Mouse (Mus musculus): Measurements from ENCODE around the gene Zfp697.
"Not testable (repeated sequence)": the region's sequence is repeated elsewhere in the genome, so short reads cannot be mapped to it uniquely, and the experiment has no call there.

Zfp697 gene

DNA sequence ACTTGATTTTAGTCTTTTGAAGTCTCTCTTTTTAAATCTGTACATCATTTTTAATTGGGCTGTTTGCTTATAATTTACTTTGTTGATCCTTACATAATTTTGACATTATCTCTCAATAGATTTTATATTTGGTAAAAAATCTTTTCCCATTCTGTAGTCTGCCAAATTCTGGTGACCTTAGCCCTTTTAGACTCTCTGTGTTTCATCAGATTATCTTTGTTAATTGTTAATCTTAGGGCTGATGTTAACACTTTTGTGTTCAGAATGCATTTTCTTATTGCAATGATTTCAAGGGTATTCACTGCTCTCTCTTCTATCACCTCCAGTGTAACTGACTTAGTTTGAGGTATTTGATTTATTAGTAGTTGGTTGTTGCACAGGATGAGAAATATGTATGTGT is 338.5 kb downstream of the Zfp697 start:
- no peak for DNase-seq

DNA sequence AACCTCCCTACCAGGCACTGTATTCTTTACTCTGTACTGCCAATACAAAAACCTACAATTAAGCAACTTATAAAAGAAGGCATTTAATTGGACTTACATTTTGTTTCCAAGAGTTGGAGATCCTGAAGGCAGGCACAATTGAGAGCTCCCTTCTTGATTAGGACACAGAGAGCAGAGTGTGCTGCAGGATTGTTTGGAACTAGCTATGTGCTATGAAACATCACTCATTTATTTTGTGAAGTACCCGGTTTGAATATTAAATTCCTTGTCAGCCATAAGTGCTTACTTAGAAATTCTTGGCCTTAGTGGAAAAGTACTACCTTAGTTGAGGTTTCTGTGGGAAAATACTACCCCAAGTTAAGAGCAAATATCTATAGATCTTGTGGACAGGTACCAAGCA is 342.1 kb downstream of the Zfp697 start, which contains the start of gene Hsd3b2:
Gene Hsd3b2, minus strand, starts transcription at position 168 of the 400 bp plus-strand sequence.
- DNase-seq = no peak

DNA sequence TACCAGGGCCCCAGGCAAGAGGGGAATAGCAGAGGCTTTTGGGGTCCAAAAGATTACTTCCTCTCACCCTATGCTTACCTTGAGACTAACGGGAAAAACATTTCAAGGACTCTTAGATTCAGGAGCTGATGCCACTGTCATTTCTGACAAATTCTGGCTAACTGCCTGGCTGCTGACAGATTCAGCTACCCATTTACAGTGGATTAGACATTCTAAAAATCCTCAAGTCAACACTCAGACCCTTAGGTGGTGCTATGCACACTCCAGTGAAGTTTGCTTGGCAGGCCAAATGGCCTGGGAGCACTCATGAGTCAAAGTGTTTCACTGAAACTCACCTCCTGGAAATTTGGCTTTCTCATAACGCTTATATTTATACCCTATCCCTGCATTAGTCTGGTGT is 344.0 kb downstream of the Zfp697 start:
- no peak for DNase-seq

DNA sequence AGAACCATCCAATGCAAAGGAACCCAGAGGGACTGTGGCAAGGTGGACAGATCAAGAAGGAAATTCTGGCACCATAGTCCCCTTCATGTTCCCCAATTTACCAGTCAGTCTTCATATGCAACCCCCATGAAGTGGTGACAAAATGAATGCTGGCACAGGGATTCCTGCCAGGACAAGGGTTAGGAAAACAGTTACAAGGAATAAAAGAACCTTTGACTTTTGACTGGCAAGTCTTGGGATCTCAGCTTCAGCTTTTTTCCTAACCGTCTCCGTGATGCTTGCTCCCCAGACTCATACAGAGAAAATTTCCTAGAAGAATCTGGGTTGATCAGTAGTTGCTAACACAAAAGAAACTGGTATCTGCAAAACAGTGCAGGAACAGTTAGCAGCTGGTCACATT is 351.5 kb downstream of the Zfp697 start:
- no peak for DNase-seq

DNA sequence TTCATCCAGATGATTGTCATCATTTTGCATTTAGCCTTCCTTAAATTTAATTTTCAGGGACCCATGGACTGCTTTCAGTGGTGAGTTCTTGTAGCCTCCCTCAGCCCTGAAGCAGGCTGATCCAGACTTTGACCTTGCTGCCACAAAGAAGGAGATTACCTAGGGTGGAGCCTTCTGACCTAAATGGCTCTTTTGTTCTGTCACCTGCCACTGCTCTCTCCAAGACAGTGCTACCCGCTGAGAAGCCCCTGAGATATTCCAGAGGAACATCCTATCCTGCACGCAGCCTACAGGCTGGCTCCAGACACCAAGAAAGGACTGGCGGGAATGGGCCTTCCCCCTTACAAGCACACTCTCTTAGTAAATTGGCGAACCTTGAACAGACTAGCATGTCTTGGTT is 352.1 kb downstream of the Zfp697 start:
- DNase-seq = no peak

DNA sequence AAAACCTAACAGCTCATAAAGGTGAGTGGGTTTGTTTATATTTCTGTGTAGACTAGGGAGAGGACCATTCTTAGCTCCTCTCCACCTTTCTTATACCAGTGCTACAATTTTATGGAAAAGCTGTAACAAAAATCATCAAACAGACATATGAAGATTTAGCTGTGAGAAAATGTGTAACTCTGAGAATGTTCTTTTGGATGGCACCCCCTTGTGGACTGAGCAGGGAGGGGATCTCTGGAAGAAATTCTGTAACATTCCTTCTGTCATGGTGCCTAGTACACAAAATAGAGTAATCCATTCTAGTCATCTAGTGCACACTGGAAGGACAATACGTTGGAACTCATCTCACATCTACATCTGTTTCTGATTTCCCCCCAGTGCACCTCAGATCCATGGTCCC is 358.8 kb downstream of the Zfp697 start:
- DNase-seq = not testable (repeated sequence)

DNA sequence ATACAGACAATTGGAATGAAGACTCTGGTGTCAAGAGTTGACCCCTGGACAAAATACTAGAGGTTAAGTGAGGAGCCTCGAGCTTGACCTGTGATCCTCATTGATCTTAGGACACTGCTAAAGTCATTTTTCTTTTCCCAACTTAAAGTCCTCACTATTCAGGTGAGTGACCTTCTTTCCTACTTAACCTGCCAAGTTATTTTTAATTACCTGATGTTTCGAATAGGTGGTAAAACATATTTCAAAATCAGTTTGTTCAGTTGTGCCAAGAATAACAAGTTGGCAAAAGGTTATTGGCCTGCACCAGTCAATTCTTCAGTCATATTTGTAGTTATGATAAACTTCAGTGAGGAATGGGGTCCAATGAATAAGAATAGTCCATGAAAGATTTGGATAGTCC is 369.9 kb downstream of the Zfp697 start:
- no peak for DNase-seq

DNA sequence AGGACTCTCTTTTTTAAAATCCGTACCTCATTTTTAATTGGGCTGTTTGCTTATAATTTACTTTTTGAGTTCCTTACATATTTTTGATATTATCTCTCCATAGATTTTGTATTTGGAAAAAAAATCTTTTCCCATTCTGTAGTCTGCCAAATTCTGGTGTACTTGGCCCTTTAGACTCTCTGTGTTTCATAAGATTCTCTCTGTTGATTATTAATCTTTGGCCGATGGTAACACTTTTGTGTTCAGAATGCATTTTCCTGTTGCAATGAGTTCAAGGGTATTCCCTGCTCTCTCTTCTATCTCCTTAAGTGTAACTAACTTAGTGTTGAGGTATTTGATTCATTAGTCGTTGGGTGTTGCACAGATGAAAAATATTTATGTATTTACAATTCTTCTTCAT is 374.6 kb downstream of the Zfp697 start:
- DNase-seq = no peak

DNA sequence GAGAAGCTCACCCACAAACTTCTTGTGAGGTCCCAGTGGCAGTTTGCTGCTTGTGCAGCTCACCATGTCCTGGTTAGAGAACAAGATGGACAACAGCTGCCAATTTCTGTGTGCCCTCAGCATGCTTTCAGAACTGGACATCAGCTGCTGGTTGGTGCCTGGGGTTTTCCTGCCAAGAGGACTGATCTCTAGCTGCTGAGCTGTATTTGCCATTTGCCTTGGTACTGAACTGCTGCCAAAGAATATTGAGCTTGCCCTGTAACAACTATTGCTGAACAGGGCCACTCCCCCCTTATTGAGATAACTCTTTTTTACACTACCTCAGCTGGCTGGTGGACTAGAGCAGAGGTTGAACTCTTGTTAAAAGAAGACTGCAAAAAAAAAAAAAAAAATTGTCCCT is 381.9 kb downstream of the Zfp697 start:
- DNase-seq = no peak

DNA sequence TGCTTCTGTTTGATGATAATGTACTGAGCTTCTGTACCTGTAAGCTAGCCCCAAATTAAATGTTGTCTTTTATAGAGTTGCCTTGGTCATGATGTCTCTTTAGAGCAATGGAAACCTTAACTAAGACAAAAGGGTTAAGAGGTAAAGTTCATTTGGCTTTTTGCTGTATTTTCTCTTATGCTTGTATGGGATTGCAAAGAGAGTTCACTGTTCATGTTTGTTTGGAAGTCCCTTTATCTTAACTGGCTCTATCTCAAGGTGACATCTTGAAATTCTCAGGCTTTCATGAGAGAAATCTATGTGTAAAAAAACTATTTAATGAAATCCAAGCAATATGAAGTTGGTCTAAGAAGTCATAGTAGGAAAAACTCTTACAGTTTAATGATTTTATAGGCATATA is 398.7 kb downstream of the Zfp697 start:
- DNase-seq = no peak

DNA sequence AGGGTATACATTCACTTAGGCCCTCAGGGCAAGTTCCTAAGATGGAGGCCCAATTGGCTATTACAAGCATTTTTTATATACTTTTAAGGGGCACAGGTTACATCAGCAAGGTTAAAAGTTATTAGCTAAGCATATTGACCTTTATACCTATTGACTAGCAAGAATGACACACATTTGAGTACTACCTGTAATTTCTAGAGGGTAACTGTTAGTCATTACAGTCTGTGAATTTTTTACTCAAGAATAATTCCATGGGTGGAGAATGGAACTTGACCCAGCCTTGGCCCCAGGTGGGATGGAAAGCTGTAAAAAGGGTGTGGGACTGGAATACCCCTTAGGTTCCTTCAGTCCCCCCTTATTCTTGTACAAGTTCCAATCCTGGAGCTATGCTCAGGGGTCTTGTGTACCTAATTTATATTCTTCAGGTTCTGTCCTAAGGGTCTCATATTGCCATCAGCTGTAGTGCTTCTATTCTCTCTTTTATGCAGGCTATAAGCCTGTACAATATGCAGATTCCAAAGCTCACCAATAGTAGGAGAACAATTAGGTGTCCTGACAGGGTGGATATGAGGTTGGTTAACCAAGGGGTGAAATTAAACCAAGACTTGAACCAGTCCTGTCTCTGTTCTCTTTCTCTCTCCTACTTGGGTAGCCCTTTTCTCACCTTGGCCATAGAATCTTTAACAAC is 400.1 kb downstream of the Zfp697 start:
- DNase-seq = no peak

DNA sequence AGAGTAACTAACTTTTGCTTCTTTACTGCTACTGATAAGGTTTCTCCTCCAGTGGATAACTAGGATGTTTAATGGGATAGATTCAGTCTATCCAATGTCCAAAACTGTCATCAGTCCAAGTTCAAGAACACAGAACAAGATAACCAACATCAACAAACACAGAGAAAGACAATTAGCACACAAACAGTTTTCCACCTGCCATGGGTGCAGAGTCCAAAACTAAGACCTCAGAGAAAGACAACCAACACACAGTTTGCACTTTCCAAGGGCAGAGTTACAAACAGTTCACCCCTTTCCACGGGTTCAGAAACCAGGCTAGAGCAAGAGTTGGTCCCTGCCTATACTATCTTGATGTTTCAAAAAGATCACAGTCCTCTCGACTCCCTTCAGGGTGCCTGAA is 404.3 kb downstream of the Zfp697 start:
- no peak for DNase-seq

All from cerebellum, postnatal 36 days (tissue).